Mouse (Mus musculus): ENCODE measurements at regions not wholly inside any gene's neighbourhood (a gene's known extent, or its start where the extent isn't known, plus 50 kb on each side); places are given as distances from the start of the nearest gene placed in this dataset.

- DNase-seq (no peak), ATAC-seq (no peak)
- TF ChIP-seq CTCF (IDR thresholded peaks at IDR 0.05; ENCODE audit: low read depth) = no peak
- H3K4me3 ChIP-seq (ENCODE audit: low read depth, low read length) = peak overlapping the region; percentile 36
- H3K36me3 ChIP-seq (ENCODE audit: insufficient read depth) = no peaks in the 10 kb centered on the region
- 42% methylated on average over 8 of the region's 10 CpGs for WGBS
- H3K4me1 ChIP-seq (ENCODE audit: insufficient read depth) = 0 out of 2 replicates have a peak, but pooled peaks cover 9% of the 10 kb centered on the region
- H3K4me2 ChIP-seq (ENCODE audit: low read depth) = peak overlapping the region; percentile 67
- H3K9ac ChIP-seq = peak overlapping the region; percentile 54
- H3K9me3 ChIP-seq (ENCODE audit: low read length) = no peaks in the 10 kb centered on the region
- H3K27me3 ChIP-seq (ENCODE audit: insufficient read depth, low read length) = no peaks in the 10 kb centered on the region
- peak overlapping the region; percentile 71 for H3K27ac ChIP-seq (ENCODE audit: low read depth, low read length)
Measured at GRCm38 (mm10) chr15:85646639-85647277, 64.5 kb upstream of the Wnt7b start.

GRCm38 (mm10) chr15:85647593-85647992 is 65.3 kb upstream of the Wnt7b start:
- H3K9me3 ChIP-seq (ENCODE audit: low read length) = no peaks in the 10 kb centered on the region
- no peak for TF ChIP-seq CTCF (IDR thresholded peaks at IDR 0.05; ENCODE audit: low read depth)
- no peaks in the 10 kb centered on the region for H3K27me3 ChIP-seq (ENCODE audit: insufficient read depth, low read length)
- ATAC-seq = no peak
- no peak overlapping the region for H3K9ac ChIP-seq
- 59% methylated on average over 6 of the region's 6 CpGs for WGBS
- H3K27ac ChIP-seq (ENCODE audit: low read depth, low read length) = no peak overlapping the region
- DNase-seq = no peak
- no peak overlapping the region for H3K4me3 ChIP-seq (ENCODE audit: low read depth, low read length)
- H3K4me2 ChIP-seq (ENCODE audit: low read depth) = no peak overlapping the region
- H3K36me3 ChIP-seq (ENCODE audit: insufficient read depth) = no peaks in the 10 kb centered on the region
- peaks cover 14% of the 10 kb centered on the region for H3K4me1 ChIP-seq (ENCODE audit: insufficient read depth)

- Histone ChIP-seq H3K4me2 (ENCODE audit: low read depth) (no peak overlapping the region), H3K4me3 (ENCODE audit: low read depth, low read length) (no peak overlapping the region), H3K4me1 (ENCODE audit: insufficient read depth) (peaks cover 37% of the 10 kb centered on the region), H3K9ac (no peak overlapping the region), H3K36me3 (ENCODE audit: insufficient read depth) (no peaks in the 10 kb centered on the region), H3K27me3 (ENCODE audit: insufficient read depth, low read length) (no peaks in the 10 kb centered on the region), H3K9me3 (ENCODE audit: low read length) (no peaks in the 10 kb centered on the region), H3K27ac (ENCODE audit: low read depth, low read length) (no peak overlapping the region)
- 70% methylated on average over 5 of the region's 5 CpGs for WGBS
- DNase-seq (no peak), ATAC-seq (no peak)
- TF ChIP-seq CTCF (IDR thresholded peaks at IDR 0.05; ENCODE audit: low read depth) = no peak
Measured at GRCm38 (mm10) chr15:85650241-85650640, 68.0 kb upstream of the Wnt7b start.

GRCm38 (mm10) chr15:85651718-85652420 is 69.6 kb upstream of the Wnt7b start:
- Histone ChIP-seq H3K4me2 (ENCODE audit: low read depth) (no peak overlapping the region), H3K27ac (ENCODE audit: low read depth, low read length) (peak overlapping the region; percentile 99), H3K4me1 (ENCODE audit: insufficient read depth) (peaks cover 37% of the 10 kb centered on the region), H3K36me3 (ENCODE audit: insufficient read depth) (no peaks in the 10 kb centered on the region), H3K4me3 (ENCODE audit: low read depth, low read length) (no peak overlapping the region), H3K27me3 (ENCODE audit: insufficient read depth, low read length) (no peaks in the 10 kb centered on the region), H3K9ac (no peak overlapping the region), H3K9me3 (ENCODE audit: low read length) (no peaks in the 10 kb centered on the region)
- ATAC-seq (no peak), DNase-seq (no peak)
- 59% methylated on average over 9 of the region's 9 CpGs for WGBS
- no peak for TF ChIP-seq CTCF (IDR thresholded peaks at IDR 0.05; ENCODE audit: low read depth)

GRCm38 (mm10) chr15:85652431-85652830 is 70.2 kb upstream of the Wnt7b start:
- H3K9ac ChIP-seq = peak overlapping the region; percentile 81
- WGBS = 40% methylated on average over 5 of the region's 5 CpGs
- no peaks in the 10 kb centered on the region for H3K36me3 ChIP-seq (ENCODE audit: insufficient read depth)
- H3K4me2 ChIP-seq (ENCODE audit: low read depth) = peak overlapping the region; percentile 77
- no peaks in the 10 kb centered on the region for H3K9me3 ChIP-seq (ENCODE audit: low read length)
- no peak overlapping the region for H3K4me3 ChIP-seq (ENCODE audit: low read depth, low read length)
- peaks cover 37% of the 10 kb centered on the region for H3K4me1 ChIP-seq (ENCODE audit: insufficient read depth)
- DNase-seq (no peak), ATAC-seq (no peak)
- peak overlapping the region; percentile 99 for H3K27ac ChIP-seq (ENCODE audit: low read depth, low read length)
- H3K27me3 ChIP-seq (ENCODE audit: insufficient read depth, low read length) = no peaks in the 10 kb centered on the region
- no peak for TF ChIP-seq CTCF (IDR thresholded peaks at IDR 0.05; ENCODE audit: low read depth)

- DNase-seq (peak; percentile 80), ATAC-seq (peak; percentile 57)
- Histone ChIP-seq H3K36me3 (ENCODE audit: insufficient read depth) (no peaks in the 10 kb centered on the region), H3K27me3 (ENCODE audit: insufficient read depth, low read length) (no peaks in the 10 kb centered on the region), H3K4me3 (ENCODE audit: low read depth, low read length) (peak overlapping the region; percentile 38; the same call in 1 of the 2 replicates), H3K9ac (peak overlapping the region; percentile 81), H3K27ac (ENCODE audit: low read depth, low read length) (peak overlapping the region; percentile 99), H3K9me3 (ENCODE audit: low read length) (no peaks in the 10 kb centered on the region), H3K4me1 (ENCODE audit: insufficient read depth) (peaks cover 37% of the 10 kb centered on the region), H3K4me2 (ENCODE audit: low read depth) (peak overlapping the region; percentile 77)
- TF ChIP-seq CTCF (IDR thresholded peaks at IDR 0.05; ENCODE audit: low read depth) = no peak
- 6% methylated on average over 9 of the region's 9 CpGs for WGBS
Measured at GRCm38 (mm10) chr15:85652871-85653337, 70.6 kb upstream of the Wnt7b start.

All from forebrain, postnatal 0 days (tissue).